Mouse (Mus musculus): Measurements from ENCODE around the gene Ubac2. TPM values are rescaled to one million over a fixed set of nuclear protein-coding genes. Genes with fewer than 3 reads are reported as not detected.
"Not testable (repeated sequence)": the region's sequence is repeated elsewhere in the genome, so short reads cannot be mapped to it uniquely, and the experiment has no call there.

The Ubac2 gene
- polyA plus RNA-seq (2012; rRNA removed): 41.4 and 43.0 TPM in 2 replicates

DNA sequence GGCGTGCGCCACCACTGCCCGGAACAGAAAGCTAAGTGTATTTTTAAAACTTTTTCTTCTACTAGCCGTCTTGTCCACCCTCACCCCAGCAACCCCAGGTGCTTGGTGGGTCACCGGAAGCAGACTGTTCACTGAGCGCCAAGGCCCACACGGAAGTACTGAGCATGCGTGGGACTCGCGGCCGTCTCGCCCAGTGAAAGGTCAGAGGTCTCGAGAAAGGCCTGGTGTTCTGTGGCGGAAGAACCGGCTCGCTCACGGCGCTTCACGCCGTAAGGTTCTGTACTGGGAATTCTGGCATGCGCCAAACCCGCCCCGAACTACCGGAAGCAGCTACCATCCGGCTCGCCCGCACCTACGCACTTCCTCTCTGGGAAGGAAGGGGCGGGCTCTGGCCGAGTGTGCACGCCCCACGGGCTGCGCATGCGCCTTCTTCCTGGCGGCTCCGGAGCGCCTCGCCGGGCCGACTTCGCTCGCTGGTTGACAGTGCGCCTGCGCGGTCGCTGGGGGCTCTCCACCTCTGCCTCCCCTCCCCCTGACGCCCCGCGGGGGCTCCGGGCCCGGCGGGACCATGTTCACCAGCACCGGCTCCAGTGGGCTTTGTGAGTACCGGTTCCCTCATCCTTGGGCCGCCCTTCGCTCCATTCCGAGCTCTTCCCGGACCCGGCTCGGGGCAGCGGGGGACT, at the start of gene Ubac2:
TSS of gene Ubac2 (plus strand) at position 445 of the 683 bp plus-strand sequence.
- peak; percentile 94 to 99 for DNase-seq (ENCODE audit: extremely low spot score in 1 of 2, low spot score in 1 of 2)

DNA sequence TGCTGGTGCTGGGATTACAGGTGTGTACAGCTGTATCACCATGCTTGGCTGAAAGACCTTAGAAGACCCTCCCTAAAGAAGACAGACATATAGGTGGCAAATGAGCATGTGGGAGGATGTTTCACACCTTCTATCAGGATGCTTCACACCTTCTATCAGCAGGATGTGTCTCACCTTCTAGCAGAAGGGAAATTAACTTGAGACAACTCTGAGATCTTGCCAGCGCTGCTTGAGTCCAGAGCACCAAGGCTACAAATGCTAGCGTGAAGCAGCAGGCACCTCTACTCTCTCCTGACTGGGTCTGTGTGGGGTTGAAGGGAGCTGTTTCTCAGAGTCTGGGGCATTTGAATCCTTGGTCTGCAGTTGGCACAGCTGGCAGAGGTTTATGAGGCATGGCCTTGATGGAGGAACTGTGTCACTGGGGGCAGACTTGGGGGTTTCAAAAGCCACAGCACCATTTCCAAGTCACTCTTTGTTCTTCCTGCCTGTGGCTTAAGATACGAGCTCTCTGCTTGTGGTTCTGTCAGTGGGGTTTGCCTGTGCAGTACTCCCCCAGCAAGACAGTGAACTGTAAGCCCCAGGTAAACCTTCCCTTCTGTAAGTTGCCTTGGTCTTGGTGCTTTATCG, 48.5 kb upstream of the Ubac2 start:
- no peak for DNase-seq (ENCODE audit: extremely low spot score in 1 of 2, low spot score in 1 of 2)

DNA sequence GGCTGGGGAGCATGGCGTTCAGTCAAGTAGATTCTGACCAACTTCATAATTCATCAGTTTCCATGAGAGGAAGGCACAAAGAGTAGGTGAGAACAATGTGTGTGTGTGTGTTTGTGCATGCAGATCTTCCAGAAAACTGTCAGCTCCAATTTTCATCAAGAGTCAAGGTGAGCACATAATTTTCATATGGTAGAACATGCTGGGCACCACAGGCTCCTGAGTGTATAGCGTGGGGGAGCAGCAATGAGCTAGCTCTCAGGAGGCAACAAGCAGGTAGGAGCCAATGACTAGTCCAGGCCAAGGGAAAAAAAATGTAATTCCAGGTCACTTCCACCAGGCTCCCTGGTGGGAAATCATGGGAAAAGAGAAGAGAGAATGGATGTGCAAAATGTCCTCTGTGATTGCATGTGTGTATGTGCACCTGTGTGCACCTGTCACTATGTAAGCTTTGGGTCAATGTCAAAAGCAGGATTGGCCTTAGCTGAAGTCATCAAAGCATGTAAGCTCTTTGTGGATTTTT, 45.4 kb upstream of the Ubac2 start:
- DNase-seq (ENCODE audit: extremely low spot score in 1 of 2, low spot score in 1 of 2): no peak

DNA sequence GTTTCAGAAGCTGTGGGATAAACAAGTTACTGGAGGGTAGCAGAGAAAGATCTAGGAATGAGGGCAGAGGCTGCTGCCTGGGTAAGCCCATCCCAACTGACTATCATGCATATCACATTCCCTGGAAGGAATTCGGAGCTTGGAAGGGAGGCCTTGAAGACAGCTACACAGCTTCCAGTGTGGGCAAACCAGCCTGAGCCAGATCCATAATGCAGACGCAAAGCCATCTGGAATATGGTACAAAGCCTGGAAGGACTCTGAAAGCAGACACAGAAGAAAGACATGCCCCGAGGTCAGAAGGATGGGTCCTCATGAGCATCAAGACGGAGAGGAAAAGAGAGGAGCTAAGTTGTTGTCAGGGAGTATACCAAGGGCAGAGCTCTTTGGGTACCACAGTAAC, 40.3 kb upstream of the Ubac2 start:
- no peak for DNase-seq (ENCODE audit: extremely low spot score in 1 of 2, low spot score in 1 of 2)

DNA sequence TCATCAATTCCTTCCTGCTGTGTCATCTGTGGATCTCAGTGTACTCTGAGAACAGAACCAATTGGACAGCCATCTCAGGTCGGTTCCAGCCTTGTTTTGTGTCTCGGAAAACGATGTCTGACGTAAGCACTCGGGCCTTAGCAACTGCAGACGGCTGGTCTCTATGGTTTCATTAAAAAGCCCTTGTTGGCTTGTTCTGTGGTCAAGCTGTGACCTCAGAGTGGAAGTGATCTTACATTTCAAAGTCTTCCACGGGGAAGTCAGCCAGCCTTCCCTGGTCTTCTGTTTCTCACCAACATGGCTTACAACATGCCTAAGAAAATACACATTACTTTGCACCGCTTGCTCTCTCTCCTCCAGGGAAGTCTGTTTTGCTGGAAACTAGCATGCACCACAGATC, 38.2 kb upstream of the Ubac2 start:
- no peak for DNase-seq (ENCODE audit: extremely low spot score in 1 of 2, low spot score in 1 of 2)

DNA sequence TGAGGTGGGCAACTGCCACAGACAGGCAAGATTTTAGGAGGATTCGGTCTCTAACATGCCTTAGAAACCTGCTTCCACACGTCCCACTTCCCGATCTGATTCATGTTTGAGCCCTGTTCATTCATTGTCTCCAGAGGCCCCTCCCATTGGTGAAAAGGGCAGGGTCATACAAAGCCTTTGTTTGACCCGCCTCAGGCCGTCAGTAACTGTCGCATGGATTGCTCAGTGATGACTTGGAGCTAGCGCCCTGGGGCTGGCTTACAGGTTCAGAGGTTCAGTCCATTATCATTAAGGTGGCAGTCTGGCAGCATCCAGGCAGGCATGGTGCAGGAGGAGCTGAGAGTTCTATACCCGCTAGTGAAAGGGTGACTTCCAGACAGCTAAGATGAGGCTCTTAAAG, 33.9 kb upstream of the Ubac2 start:
- no peak for DNase-seq (ENCODE audit: extremely low spot score in 1 of 2, low spot score in 1 of 2)

DNA sequence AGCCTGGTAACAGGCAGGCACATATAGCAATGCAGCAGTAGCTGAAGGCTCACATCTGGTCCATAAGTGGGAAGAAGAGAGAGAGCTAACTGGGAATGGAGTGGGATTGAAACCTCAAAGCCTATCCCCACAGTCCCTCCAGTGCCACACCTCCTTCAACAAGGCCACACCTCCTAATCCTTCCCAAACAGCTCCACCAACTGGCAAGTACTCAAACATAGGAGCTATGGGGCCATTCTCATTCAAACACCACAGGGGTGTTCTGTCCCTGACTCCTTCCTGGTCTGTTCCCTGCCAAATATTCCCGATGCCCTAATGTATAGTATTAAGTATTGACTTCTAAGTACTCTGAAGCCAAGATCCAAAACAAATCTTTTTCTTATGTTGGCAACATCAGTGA, 27.2 kb upstream of the Ubac2 start:
- DNase-seq (ENCODE audit: extremely low spot score in 1 of 2, low spot score in 1 of 2): no peak

DNA sequence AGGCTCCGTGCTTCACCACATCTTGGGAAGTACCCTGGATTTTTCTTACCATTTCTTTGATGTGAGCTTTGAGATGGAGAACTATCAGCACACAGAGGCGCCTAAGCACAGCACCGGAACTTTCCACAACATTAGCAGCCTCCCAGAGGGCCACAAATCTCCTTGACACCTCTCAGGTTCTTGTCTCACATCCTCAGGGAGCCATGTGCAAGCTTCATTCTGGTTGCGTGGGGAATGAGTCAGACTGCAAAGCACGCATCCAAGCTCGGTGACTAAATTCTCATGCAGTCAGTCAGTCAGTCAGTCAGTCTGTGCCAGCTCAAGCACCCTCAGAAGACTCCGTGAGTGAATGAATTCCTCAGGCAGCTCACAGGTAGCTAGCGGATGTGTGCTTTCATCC, 25.9 kb upstream of the Ubac2 start:
- peak; percentile 6 to 40 for DNase-seq (ENCODE audit: extremely low spot score in 1 of 2, low spot score in 1 of 2)

DNA sequence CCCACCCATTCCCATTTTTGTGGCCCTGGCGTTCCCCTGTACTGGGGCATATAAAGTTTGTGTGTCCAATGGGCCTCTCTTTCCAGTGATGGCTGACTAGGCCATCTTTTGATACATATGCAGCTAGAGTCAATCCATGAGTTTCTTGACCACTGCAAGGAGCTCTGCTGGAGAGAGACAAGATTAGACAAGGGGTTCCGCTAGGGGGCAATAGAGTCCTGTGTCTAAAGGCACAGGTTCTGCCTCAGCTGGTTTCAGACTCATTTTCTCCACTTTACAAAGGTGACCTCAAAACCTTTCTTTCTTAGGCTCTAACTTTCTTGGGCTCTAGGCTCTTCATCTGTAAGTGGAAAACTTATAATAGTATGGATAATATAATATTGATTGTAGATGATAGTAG, 13.3 kb upstream of the Ubac2 start:
- peak in 1 of 2 experiments; percentile 91 for DNase-seq (ENCODE audit: extremely low spot score in 1 of 2, low spot score in 1 of 2)

DNA sequence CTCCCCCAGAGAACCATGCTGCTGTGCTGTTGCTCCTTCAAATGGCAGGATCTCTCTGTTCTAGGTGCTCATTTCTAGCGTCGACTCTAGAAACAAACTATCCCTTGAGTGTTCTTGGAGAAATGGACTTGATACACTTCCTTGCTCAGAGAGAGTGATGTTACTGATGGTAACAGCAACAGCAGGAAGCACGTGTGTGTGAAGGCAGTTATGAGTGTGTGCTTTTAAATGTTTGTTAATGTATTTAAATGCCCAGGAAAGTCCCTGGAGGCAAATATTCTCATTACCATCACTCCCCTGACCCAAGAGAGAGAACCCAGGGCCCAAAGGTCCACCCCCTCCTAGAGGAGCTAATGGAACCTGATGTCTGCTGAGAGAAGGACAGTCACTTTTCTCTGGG, 11.8 kb upstream of the Ubac2 start:
- DNase-seq (ENCODE audit: extremely low spot score in 1 of 2, low spot score in 1 of 2): no peak

DNA sequence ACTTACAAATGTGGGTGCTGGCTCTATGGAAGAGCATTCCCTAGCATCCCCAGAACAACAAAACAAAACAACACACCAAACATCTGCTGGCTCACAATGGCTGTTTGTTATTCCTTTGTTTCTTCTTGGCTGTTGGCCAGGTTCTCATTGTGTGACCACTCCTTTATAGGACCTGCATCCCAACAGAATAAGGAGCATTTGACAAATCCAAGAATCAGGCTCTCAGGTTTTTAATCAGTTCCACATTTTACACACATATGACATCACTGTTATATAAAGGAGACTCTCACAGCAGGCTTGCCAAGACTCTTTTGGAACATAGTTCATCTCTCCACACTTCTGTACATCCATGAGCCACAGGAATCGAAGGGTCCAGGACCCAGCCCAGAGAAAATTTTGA, 9.3 kb upstream of the Ubac2 start:
- DNase-seq (ENCODE audit: extremely low spot score in 1 of 2, low spot score in 1 of 2): peak in 1 of 2 experiments; percentile 51

DNA sequence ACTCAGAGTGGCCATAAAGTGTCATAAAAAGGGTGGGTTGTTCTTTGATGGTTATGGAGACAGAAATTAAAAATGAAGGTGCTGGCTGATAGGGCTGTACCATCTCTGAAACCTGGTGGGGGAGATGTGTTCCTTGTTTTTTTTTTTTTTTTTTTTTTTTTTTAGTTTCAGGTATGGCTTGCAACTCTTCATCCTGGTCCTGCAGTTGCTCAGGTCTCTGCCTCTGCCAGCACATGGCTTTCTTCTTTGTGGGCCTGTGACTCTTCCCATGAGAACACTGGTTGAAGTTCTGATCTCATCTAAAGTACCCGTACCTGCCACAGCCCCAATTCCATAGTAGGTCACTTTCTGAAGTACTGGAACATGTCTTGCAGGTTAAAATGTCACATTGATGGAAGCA, 5.7 kb upstream of the Ubac2 start:
- DNase-seq (ENCODE audit: extremely low spot score in 1 of 2, low spot score in 1 of 2): no peak

DNA sequence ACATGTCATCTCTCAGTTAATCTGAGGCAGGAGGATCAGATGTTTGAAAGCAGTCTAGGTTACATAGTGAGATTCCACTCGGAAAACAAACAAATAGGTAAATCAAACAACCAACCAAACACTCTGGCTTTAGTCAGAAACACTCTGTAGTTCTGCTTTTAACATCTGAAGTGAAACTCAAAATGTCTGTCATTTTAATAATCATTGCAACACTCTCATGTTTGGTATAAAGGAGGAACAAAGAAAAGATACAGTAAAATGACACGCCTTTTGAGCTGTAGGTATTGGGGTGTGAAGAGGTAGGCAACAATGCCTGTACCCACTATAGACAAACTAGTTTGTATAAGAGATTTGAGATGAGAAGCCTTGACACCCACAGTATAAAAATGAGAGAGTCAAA, 5.2 kb upstream of the Ubac2 start:
- no peak for DNase-seq (ENCODE audit: extremely low spot score in 1 of 2, low spot score in 1 of 2)

DNA sequence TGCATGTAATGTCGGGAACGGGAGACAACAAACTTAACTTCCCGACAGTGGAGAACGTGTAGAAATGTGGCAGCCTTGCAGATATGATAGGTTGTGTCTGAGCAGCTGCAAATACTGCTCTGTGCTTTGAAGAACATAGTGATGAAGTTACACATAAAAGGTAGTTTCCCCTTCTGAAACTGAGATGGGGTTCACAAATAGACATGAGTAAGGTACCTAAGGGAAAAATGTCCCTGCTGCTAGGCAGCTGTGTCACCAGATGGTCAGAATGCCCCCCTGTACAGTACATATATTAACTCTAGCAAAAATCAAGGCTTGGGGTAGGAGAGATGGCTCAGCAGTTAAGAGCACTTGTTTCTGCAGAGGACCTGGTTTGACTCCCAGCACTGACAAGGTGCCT, 4.8 kb upstream of the Ubac2 start:
- DNase-seq (ENCODE audit: extremely low spot score in 1 of 2, low spot score in 1 of 2): no peak

DNA sequence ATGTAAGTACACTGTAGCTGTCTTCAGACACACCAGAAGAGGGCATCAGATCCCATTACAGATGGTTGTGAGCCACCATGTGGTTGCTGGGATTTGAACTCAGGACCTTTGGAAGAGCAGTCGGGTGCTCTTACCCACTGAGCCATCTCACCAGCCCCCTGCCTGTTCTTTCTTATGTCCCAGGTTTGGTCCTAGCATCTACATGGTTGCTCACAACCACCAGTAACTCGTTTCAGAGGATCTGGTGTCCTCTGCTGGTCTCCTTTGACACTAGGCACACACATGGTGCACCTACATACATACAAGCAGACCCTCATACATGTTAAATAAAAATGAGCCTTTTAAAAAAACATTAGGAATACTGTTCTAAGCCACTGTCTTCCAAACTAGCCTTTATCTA, 2.2 kb upstream of the Ubac2 start:
- not testable (repeated sequence) for DNase-seq (ENCODE audit: extremely low spot score in 1 of 2, low spot score in 1 of 2)

DNA sequence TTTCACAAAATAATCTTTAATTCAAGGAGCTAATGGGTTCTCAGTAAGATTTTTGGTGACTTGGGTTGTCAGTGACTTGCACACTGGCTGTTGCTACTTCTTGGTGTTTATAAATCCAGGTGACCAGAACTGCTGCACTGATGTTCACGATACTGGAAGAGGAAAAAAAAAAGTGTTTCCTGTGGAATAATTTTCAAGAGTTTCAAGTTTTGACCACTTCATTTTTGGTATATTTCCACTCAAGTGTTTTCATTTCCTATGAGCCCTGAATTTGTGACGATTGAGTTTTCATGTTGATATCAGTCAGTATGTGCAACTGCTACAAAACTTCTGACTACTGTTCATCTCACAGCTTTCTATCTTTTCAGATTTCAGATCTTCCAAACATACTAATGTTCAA, 1.6 kb upstream of the Ubac2 start:
- no peak for DNase-seq (ENCODE audit: extremely low spot score in 1 of 2, low spot score in 1 of 2)

DNA sequence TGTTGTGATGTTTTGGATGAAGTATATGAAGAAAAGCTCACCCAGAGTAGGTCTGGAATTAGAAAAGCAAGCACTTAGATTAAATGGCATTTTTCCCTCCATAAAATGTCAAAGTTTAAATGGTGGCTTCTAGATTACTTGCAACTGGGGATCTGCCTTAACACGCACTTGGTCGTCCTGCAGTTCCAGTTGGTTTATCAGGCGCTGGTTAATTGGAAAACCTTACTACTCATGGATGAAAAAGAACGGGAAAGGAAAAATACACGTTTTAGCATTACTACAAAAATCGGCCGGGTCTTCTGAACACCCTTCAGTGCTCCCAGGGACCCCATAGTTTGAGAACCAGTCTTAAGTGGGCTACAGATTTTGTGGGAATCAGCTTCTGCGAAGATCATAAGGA, 780 bp upstream of the Ubac2 start:
- no peak for DNase-seq (ENCODE audit: extremely low spot score in 1 of 2, low spot score in 1 of 2)

DNA sequence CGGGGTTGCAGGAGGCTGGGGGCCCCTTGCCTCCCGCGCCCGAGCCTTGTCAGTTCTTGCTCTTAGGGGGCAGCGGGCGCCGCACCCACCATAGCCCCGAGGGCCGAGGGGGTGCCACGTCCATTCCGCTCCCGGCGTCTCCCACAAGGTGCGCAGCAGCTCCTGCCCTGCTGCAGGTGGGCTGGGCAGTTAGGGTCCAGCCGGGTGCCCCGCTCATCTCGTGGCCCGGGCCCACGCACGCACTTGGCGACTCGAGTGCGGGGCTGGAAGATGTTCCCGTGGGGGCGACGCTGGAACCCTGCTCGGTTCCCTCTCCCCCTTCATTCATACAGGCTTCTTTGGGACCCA, 413 bp downstream of the Ubac2 start:
- no peak for DNase-seq (ENCODE audit: extremely low spot score in 1 of 2, low spot score in 1 of 2)

DNA sequence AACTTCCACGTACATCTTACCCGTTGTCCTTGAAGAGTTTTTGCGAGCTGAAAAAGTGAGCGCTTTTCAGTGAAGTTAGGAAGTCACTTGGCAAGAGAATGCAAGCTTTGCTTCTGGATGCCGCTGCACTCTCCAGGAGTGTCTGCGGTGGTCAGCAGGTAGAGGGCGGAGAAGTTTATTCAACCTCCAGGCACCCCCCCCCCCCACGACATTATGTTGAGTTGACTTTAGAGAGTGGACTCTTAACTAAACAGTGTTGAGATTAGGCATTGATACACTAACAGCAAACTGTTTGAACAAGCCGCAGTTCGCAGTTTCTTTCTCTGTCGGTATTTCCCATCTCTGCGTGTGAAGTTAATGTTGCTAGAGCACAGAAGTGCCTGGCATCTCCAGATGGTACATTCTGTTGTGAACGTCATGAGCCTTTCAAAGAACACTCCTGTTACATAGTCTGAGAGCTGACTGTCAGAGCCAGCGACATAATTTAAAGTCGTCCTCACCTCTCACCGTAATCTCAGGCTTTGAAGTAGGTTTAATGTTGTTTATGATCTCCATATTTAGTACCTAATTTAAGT, 933 bp downstream of the Ubac2 start:
- peak in 1 of 2 experiments; percentile 38 for DNase-seq (ENCODE audit: extremely low spot score in 1 of 2, low spot score in 1 of 2)

DNA sequence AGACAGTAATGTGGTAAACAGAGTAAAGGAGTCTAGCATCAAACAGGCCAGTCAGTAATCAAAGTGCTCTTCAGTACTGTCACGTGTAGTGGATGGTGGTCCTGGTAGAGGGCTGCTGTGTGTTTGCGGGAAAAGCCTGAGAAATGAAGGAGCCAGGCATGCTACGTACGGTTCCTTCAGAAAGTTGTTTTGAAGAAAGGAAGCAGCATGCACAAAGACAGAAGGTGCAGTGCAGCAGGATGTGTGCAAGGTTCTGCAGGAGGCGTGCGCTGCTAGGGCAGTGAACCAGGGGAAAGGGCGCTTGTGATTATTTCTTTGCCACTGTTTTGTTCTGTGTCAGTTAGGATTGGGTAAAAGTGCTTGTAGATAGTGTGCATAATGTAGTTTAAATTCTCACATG, 2.8 kb downstream of the Ubac2 start:
- no peak for DNase-seq (ENCODE audit: extremely low spot score in 1 of 2, low spot score in 1 of 2)

DNA sequence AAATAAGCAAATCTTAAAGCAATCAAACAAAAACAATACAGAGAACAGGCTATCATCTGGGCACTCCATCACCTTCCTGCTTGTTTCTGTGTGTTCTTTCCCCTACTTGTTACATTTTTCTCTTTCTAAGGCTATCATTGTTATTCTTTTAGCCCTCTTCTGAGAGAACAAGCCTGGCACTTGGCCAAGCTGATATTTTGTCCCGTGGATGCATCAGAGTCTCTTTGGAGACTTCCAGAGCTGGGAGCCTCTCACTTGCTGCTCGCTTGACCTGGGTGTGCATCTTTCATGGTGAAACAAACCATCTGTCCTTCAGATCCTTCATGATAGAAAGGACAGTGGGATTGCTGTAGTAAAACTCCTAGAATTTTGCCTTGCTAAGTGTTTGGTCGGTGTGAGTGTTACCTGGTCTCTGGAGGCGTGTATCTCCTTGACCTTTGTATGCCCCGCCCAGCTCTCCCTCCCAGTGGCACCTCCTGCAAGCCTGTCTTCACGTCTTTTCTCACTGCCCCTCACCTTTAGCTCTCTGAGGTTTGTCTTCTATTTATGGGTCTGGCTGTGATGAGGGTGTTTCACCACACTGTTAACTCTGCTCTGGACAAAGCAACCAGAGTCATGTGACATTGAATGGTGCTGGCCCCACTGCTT, 5.9 kb downstream of the Ubac2 start:
- DNase-seq (ENCODE audit: extremely low spot score in 1 of 2, low spot score in 1 of 2): no peak

DNA sequence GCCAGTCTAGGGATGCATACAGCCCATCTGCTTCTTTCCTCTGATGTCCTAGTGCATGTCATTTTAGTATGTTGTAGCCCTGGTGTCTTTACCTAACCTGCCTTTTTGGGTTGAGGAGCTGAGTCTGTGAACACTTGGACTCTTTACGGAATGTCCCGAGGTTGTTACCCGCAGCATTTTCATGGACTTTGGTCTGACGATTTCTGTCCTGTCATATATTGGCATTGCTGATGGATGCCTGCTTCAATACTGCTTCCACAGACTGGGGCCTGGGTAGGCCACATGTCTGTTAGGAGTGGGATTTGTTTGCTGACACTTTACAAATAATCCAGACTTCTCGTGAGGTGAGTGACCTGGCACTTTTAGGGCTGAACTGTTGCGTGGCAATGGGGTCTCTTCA, 15.3 kb downstream of the Ubac2 start:
- DNase-seq (ENCODE audit: extremely low spot score in 1 of 2, low spot score in 1 of 2): no peak
